Mouse (Mus musculus) G1E (cell line): ENCODE data around the gene Egfr.

Experiments
- CTCF ChIP-seq: IDR thresholded peaks from 2 replicates; pipeline ENCODE4 v1.5.1; 2012; ENCODE audit warnings: low read depth, low read length, inconsistent platforms, mixed read lengths
- GATA1 ChIP-seq: IDR thresholded peaks from 2 replicates; pipeline ENCODE4 v1.6.1; 2012; ENCODE audit warnings: borderline replicate concordance, low read length, inconsistent platforms, mixed read lengths
- GATA2 ChIP-seq: IDR thresholded peaks from 2 replicates; pipeline ENCODE4 v1.6.1; 2012; ENCODE audit warnings: low read depth, low read length, inconsistent platforms, borderline replicate concordance
- POLR2AphosphoS5 ChIP-seq: IDR thresholded peaks from 2 replicates; pipeline ENCODE4 v1.6.1; 2012; ENCODE audit warnings: low read depth, low read length, inconsistent platforms; ENCODE audit not compliant: insufficient replicate concordance
- TAL1 ChIP-seq: conservative IDR thresholded peaks from 2 replicates; pipeline ENCODE4 v1.6.1; 2012; ENCODE audit warnings: low read depth, low read length, inconsistent platforms, mixed read lengths

- TF ChIP-seq CTCF (no peak), GATA1 (no peak), POLR2AphosphoS5 (no peak), TAL1 (no peak), GATA2 (no peak)
These were observed 65.5 kb downstream of the Egfr start for GRCm38 (mm10) chr11:16817336-16818034.
